Mouse (Mus musculus) hematopoietic stem cell, adult 5-6 weeks (primary cell): ENCODE data around the gene H2-M10.3. TPM values are rescaled to one million over a fixed set of nuclear protein-coding genes. Genes with fewer than 3 reads are reported as not detected.
"Not testable (repeated sequence)": the region's sequence is repeated elsewhere in the genome, so short reads cannot be mapped to it uniquely, and the experiment has no call there.

ENCODE experiments used
- ATAC-seq, 2 experiments: fragments of 125-278 bp in 1 of 2; replicated peaks in 1 of 2; 2 replicates each; pipeline ENCODE4 v1.8.0; 2016 to 2017; ENCODE audit warnings: inconsistent platforms in 2 of 2, mild to moderate bottlenecking in 2 of 2, moderate number of reproducible peaks in 2 of 2, low read depth in 1 of 2, moderate TSS enrichment in 1 of 2; ENCODE audit not compliant: low FRiP score in 2 of 2, poor library complexity in 2 of 2, severe bottlenecking in 2 of 2, insufficient read depth in 1 of 2, low TSS enrichment in 1 of 2
- total RNA-seq: library from RNA; stranded (forward); fragments of 172-1452, 232-1000 nt; gene quantifications from 2 replicates; pipeline ENCODE4 v1.2.3, GENCODE M21; 2017

H2-M10.3 gene
- total RNA-seq = not detected in 2 replicates

DNA sequence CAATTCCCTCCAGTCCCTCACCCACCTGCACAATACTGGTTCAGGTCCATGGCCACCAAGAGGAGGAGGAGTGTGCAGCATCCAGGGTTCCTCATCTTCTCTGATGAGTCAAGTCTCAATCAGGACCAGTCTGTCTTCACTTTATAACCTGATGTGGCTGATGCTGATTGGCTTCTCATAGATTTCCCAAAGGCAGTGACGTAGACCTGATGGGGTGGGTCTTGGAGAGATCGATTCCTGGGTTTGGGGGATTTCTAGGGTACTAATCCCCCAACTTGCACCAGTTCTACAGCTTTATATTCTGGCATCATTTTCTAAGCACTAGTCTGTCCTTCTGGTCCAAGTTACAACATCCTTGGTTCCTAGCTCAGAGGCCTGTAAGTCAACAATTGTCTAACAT lies at the start of gene H2-M10.3:
TSS of gene H2-M10.3 (minus strand) at position 101 of the 400 bp plus-strand sequence.
- ATAC-seq = not testable (repeated sequence)

DNA sequence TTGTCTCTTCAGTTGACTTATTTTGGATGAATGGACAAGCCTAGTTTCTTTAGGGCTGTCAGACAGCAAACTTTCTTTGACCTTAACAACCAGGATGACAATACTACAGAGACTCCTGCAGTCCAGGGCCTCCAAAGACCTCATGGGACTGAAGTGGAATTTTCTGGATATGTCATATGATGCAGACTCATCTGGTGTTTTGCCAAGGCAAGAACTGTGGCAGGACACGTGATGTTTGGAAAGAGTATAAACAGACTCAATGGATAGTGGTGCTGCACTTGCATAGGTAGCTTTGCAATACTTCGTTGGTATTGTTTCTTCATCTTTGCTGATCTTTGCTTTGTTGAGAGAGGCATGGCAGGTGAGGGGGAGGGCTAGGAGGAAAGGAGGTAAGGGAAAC lies 49.2 kb upstream of the H2-M10.3 start:
- no peak for ATAC-seq

DNA sequence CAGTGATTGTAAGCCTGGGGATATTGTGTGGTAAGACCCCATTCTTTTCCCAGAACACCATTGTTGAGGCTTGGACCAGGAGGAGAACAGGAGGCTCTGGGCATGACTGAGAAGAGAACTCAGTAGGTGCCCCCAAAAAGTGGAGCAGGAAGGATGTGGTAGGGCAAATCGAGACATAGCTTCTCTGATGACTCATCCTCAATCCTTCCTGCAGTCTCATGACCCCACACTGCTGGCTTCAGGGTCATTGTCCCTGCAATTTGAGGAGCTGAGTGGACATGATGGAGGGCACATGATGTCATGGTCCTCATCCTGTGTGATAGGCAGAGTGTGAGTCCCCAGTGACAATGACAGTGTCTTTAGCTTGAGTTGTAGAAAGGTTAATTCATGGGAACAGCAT lies 47.2 kb upstream of the H2-M10.3 start:
- ATAC-seq = no peak

DNA sequence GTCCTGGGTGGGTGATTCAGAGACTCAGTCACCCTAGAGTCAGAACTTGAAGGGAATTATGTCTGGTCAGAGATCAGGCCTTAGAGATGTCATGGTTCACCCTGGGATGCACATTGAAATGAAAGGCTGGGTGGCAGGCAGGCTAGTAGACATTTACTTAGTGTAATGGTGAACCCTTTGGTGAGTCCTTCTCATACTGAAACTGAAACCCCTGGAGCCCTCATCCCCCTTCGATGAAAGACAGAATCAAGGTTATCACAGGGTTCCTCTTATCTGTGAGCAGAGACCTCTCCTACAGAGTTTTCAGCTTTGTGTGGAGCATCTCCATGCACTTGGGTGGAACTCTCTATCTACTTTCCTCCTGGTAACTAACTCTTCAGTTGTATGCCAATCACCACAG lies 46.1 kb upstream of the H2-M10.3 start:
- no peak for ATAC-seq

DNA sequence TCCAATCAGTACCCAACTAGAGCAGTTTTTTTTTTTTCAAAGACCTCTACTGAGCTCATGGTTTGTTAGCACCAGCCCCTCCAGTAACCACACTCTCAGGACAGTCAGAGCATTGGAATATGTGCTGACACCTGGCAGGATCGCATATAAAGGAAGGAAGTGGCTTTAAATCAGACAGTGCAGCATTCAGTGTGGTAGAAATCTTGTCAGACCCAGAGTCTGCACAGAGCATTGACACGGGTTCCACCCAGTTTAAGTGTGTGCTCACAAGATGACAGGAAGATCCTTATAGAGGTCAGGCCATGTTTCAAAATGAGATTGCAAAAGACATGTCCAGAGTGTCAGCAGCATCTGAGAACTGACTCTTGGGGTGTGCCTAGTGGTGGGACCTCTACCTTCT lies 21.7 kb upstream of the H2-M10.3 start:
- peak; percentile 79 to 84 for ATAC-seq

DNA sequence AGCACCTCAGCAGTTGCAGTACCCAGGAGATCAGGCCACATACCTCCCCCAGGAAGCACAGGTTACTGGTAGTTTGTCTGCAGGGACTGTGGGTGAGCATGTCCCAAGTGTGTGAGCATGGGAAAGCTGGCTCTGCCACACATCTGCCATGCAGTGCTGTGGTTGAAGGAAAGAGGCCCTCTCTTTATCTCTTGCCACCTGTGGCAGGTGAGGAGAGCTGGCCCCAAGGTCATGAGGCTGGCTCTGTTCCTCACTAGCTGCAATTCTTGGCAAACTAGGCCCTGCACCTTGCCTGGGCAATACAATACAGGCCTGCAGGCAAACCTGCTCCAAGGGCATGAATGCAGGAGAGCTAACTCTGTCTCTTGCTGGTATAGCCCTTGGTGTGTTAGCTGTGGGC lies 5.8 kb downstream of the H2-M10.3 start:
- not testable (repeated sequence) for ATAC-seq

DNA sequence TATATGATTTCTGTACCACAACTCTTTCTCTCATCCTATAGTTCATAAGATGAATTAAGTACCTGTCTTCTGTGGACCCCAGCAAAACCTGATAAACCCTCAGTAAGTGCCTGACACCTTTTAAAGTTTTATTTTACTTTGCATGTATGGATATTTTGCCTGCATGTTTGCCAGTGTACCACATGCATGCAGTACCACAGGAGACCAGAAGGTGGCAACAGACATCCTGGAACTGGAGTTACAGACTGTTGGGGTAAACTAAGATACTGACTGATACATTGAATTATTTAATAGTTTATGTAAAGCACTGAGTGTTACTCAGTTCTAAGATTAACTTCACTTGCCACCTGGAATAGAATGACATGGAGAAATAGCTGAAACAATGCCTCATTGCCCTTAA lies 10.7 kb downstream of the H2-M10.3 start:
- not testable (repeated sequence) for ATAC-seq

DNA sequence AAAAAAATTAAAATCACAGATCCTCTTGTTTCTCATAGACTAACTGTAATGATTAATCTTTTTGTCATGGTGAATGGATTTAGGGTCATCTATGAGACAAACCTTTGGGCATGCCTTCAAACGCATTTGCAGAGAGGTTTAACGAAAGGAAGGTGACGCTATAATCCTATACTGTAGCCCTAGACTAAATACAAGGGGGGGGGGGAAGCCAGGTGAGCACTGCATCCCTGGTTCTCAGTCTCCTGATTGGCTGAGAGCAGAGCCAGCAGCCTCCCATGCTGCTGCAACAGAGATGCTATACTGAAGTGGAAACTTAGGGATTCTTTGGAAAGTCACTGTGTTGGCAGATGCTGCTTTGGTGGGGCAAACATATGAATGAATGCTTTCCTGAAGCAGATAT lies 12.5 kb downstream of the H2-M10.3 start:
- ATAC-seq = no peak

DNA sequence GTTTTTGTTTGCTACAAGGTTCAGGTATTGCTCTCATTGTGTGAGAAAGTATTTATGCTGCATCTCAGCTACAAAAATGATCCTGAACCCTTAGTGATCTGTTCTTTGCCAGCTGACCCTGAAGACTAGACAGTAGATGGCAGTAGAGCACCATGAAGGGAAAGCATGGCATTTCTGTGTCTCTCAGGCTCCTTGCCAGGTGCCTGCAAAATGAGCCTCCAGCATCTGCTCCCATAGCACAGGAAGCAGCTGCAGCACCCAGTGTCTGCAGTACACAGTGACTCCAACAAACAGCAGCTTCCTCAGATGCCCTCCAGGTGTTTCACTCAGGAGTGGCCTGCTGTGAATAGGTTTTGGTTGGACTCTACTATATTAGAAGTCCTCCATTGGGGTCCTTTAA lies 12.9 kb downstream of the H2-M10.3 start:
- ATAC-seq = peak; percentile 62 to 76; a peak in 3 of 4 replicates

DNA sequence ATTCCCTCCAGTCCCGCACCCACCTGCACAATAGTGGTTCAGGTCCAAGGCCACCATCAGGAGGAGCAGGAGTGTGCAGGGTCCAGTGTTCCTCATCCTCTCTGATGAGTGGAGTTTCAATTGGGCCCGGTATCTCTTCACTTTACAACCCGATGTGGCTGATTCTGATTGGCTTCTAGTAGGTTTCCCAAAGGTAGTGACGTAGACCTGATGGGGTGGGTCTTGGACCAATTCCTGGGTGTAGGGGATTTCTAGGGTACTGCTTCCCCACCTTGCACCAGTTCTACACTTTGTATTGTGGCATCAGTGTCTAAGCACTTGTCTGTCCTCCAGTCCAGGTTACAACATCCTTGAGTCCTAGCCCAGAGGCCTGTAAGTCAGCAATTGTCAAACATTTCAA lies 42.2 kb downstream of the H2-M10.3 start, which contains the start of gene H2-M10.1:
TSS of gene H2-M10.1 (minus strand) at position 101 of the 400 bp plus-strand sequence.
- ATAC-seq = no peak

DNA sequence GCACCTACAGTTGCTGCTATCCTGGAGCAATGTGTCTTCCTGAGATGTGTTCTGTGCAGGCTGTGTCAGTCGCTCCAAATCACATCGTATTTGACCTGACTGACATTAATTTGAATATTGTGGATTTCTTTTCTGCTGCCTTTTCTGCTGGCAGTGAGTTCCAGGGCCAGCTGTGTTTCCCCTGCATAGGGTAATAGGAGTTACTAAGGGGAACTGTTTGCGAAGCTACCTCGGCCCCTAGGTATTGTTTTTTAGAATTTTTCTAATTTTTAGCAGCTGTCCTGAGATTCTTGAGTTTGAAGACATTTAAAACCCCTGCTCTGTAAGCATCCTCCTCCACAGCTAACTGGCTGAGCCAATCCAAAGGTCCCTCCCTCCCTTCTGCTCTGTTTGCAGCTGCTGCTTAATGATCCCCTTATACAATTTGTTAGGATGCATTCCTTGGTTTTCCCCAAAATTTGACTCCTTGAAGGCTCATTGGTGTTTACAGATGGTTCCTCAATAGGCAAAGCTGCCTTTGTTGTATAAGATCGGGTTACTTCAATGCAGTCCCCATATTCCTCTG lies 52.4 kb downstream of the H2-M10.3 start:
- no peak for ATAC-seq

DNA sequence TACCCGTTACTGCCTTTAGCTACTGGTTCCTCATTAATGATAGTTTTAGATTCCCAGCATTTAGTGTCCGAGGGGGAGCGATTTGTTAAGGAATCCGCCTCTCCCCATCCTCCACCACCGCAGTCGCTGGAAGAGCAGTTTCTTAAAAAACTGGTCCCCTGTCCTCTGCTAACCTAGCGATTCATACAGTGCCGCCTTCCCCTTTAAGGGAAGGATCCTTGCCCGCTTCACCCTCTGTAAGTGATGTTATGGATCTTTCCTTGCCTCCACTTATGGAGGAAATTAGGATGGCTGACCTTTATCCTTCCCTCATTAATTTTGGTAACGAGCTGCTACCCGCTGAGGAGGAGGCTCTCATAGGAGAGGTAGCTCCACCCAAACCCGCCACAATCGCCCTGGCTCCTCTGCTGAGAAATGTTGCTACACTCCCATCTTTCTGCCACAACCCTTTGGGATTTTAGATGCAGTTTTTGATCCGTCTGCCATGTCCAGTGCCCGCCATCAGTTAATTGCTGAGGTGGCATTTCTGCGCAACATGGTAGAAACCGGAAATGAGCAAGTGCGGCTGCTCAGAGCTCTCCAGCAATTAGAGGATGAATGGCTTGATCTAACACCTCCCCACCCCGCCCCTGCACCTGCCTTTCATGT lies 53.1 kb downstream of the H2-M10.3 start:
- ATAC-seq = peak; percentile 62 to 76

Other genes starting within 250 kb of the H2-M10.3 start
- 0.56 TPM in 1 of 2 replicates, not detected in the other for gene Gm19684, start 246.7 kb downstream of the H2-M10.3 start, total RNA-seq
- gene Gm7030, start 239.0 kb downstream of the H2-M10.3 start, total RNA-seq = not detected in 2 replicates
- gene Gm8909, start 199.9 kb downstream of the H2-M10.3 start, total RNA-seq = not detected in 2 replicates
- 0.75 and 1.1 TPM in 2 replicates for gene H2-T3, start 178.1 kb downstream of the H2-M10.3 start, total RNA-seq
- gene Rpp21, start 110.3 kb downstream of the H2-M10.3 start, total RNA-seq = 32.9 and 39.8 TPM in 2 replicates
- 27.0 and 28.5 TPM in 2 replicates for gene Trim39, start 96.2 kb downstream of the H2-M10.3 start, total RNA-seq
- gene H2-M10.2, start 81.9 kb downstream of the H2-M10.3 start, total RNA-seq = not detected in 2 replicates
- gene H2-M10.1, start 42.3 kb downstream of the H2-M10.3 start, total RNA-seq = not detected in 2 replicates
- not detected in 2 replicates for gene H2-M10.4, start 93.9 kb upstream of the H2-M10.3 start, total RNA-seq
- not detected in 2 replicates for gene H2-M11, start 178.7 kb upstream of the H2-M10.3 start, total RNA-seq